ENCODE assay signal across 9 mouse cellular contexts in genomic region chr2:165914298-165914697, GRCm38 (mm10). TPM values are rescaled to one million over a fixed set of nuclear protein-coding genes. Genes with fewer than 3 reads are reported as not detected.
A peak's percentile ranks its signal among the peaks of the same experiment; 100 is the strongest.
DNase-seq lines count a peak whose midpoint lies in the region; ATAC-seq and TF ChIP-seq lines count a peak whose summit lies in the region.
"Had no signal": no experiment of that assay in that cellular context is flagged by ENCODE, and none has a peak within 500 bp of the region (broad histone marks: within the 10 kb centered on the region; RNA-seq: fewer than 3 reads in every experiment).

No protein-coding gene starts in this region.

- H3K4me1 ChIP-seq in G1E (ENCODE audit: insufficient read depth, low read depth, low read length): peaks cover 20% of the 10 kb centered on the region
- no peaks in the 10 kb centered on the region for H3K4me1 ChIP-seq in cerebellum, adult 2 months (ENCODE audit: control insufficient read depth, insufficient read depth, low read length)
- peaks cover 7% of the 10 kb centered on the region; the same call in 1 of the 2 replicates for H3K4me1 ChIP-seq in lung, embryonic 15.5 days
- H3K4me1 ChIP-seq: neural tube, embryonic 12.5 days had no signal

- no peak for TF ChIP-seq POLR2A in cerebellum, adult 2 months (IDR thresholded peaks at IDR 0.05; ENCODE audit: borderline replicate concordance, insufficient read depth, low read length)

- peak; percentile 86 for TF ChIP-seq CTCF in G1E (IDR thresholded peaks at IDR 0.05; ENCODE audit: low read depth, low read length)
- peak; percentile 100 for TF ChIP-seq CTCF in cerebellum, adult 2 months (IDR thresholded peaks at IDR 0.05; ENCODE audit: borderline replicate concordance, insufficient read depth, low read depth, low read length)

- no peak overlapping the region for H3K4me3 ChIP-seq in G1E (ENCODE audit: low read depth, low read length)
- no peak overlapping the region for H3K4me3 ChIP-seq in cerebellum, adult 2 months (replicated peaks; ENCODE audit: insufficient read depth, low read depth, low read length)
- H3K4me3 ChIP-seq in lung, embryonic 15.5 days: no peak overlapping the region
- H3K4me3 ChIP-seq: neural tube, embryonic 12.5 days had no signal

- peaks cover 9% of the 10 kb centered on the region for H3K27me3 ChIP-seq in G1E (ENCODE audit: insufficient read depth, low read length)
- no peaks in the 10 kb centered on the region for H3K27me3 ChIP-seq in cerebellum, adult 2 months (ENCODE audit: control insufficient read depth, insufficient read depth, low read length)
- H3K27me3 ChIP-seq in lung, embryonic 15.5 days: no peaks in the 10 kb centered on the region
- H3K27me3 ChIP-seq: neural tube, embryonic 12.5 days had no signal

- H3K36me3 ChIP-seq in G1E (replicated peaks): no peaks in the 10 kb centered on the region
- no peaks in the 10 kb centered on the region for H3K36me3 ChIP-seq in lung, embryonic 15.5 days
- H3K36me3 ChIP-seq: neural tube, embryonic 12.5 days had no signal

- H3K4me2 ChIP-seq in lung, embryonic 15.5 days: no peak overlapping the region
- H3K4me2 ChIP-seq: neural tube, embryonic 12.5 days had no signal

- peak; percentile 73 for ATAC-seq in G1E (ENCODE audit: extremely low read depth, insufficient number of reproducible peaks, low FRiP score, poor library complexity, severe bottlenecking)
- ATAC-seq in hematopoietic stem cell, adult 5-6 weeks (replicated peaks in 1 of 2; ENCODE audit: insufficient read depth in 1 of 2, low FRiP score in 2 of 2, low TSS enrichment in 1 of 2, low read depth in 1 of 2, poor library complexity in 2 of 2, severe bottlenecking in 2 of 2): peak; percentile 84 to 93
- peak; percentile 69; the same call in 1 of the 2 replicates for ATAC-seq in lung, embryonic 15.5 days (ENCODE audit: borderline replicate concordance, extremely low read depth, low FRiP score, low TSS enrichment)

- no peak overlapping the region for H3K9ac ChIP-seq in lung, embryonic 15.5 days
- H3K9ac ChIP-seq: neural tube, embryonic 12.5 days had no signal

- WGBS in cerebellum, adult 2 months: 29% methylated on average over 11 of the region's 11 CpGs
- whole genome bisulfite sequencing in lung, embryonic 15.5 days: 21% methylated on average over 11 of the region's 11 CpGs

- H3K27ac ChIP-seq in cerebellum, adult 2 months (ENCODE audit: insufficient read depth, low read length): no peak overlapping the region
- no peak overlapping the region for H3K27ac ChIP-seq in lung, embryonic 15.5 days
- H3K27ac ChIP-seq: neural tube, embryonic 12.5 days had no signal

- H3K9me3 ChIP-seq in G1E (replicated peaks): no peaks in the 10 kb centered on the region
- no peaks in the 10 kb centered on the region for H3K9me3 ChIP-seq in lung, embryonic 15.5 days
- H3K9me3 ChIP-seq: neural tube, embryonic 12.5 days had no signal

- DNase-seq in G1E (ENCODE audit: low spot score): peak; percentile 59
- peak; percentile 88 to 96 for DNase-seq in cerebellum, adult 2 months
- peak; percentile 89 for DNase-seq in forelimb bud, embryonic 11.5 days (ENCODE audit: low read depth, low spot score)
- DNase-seq in layer of hippocampus, adult 9-10 months (ENCODE audit: low spot score): peak; percentile 97
- peak; percentile 93 for DNase-seq in ovary, postnatal 10 days (ENCODE audit: low spot score)
- DNase-seq in thymus, postnatal 0 days (ENCODE audit: low spot score): peak; percentile 80

RNA-seq across cellular contexts. Expression of gene Zmynd8, which starts 15.5 kb away (rescaled TPM):
- total RNA-seq in G1E (2014; fragmentation: Nextera tagmentation): 144 and 153 TPM in 2 replicates
- 42.5 and 54.5 TPM in 2 replicates for total RNA-seq in G1E (2017)
- 69.5 and 82.4 TPM in 2 replicates for polyA plus RNA-seq in G1E (2012)
- polyA plus RNA-seq in cerebellum, adult 2 months (2012; rRNA removed): 85.5 and 86.6 TPM in 2 replicates
- 44.5 and 53.2 TPM in 2 replicates for total RNA-seq in hematopoietic stem cell, adult 5-6 weeks (2017)
- polyA plus RNA-seq in lung, embryonic 15.5 days (2015; fragmentation: Nextera tagmentation; extraction: Ambion mirVana): 44.7 and 46.0 TPM in 2 replicates
- polyA plus RNA-seq in thymus, postnatal 0 days (2015; fragmentation: Nextera tagmentation; extraction: Ambion mirVana): 38.8 and 46.7 TPM in 2 replicates
